Mouse (Mus musculus): ENCODE data around the gene Etv6.

Gene Etv6

DNA sequence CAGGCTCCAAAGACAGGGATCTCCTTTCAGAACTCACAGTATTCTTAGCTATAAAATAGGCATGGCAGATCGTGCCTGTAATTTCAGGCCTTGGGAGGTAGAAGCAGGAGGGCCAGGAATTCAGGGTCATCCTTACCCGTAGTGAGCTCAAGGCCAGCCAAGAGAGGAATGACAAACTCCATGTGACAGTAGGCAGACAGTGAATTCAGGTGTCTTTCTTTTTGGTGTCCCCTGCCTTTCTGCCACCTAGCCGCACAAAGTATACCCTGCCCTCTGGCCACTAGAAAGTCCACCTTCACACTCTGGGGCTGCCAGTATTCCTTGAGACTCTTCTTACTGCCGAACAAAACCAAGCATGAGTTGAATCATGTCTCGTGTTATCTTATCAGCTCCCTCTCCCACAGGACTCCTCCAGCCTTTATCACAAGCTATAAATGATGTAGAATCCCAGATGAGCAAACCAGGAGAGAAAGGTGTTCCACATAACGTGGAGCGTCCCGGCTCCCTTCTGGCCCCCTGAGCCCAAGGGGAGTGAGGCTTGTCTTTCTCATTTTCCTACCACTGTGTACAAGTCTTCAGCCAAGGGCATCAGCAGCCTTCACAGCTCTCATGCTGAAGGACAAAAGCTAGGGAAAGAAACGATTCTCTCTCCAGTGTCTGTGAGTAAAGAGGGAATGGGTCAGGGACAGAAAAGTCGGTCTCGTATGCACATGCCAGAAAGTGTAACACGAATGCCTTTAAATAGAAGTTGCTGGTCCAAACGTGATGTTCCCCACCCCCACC is 175.4 kb downstream of the Etv6 start:
- DNase-seq (ENCODE audit: low read depth): no peak

DNA sequence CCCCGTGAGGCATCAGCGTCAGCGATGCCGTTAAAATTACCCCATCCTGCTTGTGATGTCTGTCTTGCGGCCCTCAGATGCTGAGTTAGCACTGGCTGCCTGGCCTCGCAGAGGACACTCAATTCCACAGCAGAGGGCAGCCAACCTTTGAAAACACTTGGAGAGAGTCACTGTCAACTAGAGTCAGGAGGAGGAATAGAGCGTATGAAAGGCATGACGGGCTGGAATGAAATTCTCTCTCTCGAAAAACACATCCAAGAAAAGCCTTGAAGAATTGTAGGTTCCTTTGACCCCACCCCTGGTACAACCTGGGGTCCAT is 175.9 kb downstream of the Etv6 start:
- no peak for DNase-seq (ENCODE audit: low read depth)

DNA sequence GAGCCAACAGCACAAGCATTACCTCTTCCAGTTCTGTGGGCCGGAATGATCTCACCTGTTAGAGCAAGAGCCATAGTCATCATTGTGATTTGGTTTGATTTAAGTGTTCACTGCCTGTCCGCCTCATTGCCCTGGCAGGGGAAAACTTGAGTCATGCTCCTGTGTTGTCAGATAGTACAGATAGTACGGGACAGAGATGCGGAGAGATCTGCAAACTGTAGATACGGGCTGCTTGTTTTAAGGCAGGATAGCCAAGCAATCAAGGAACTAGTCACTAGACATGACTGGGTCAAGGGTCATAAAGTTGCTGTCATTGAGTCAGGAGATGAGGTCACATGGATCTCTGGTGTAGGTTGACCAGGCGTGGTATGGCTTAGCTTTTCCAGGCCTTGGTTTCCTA is 182.2 kb downstream of the Etv6 start:
- DNase-seq (ENCODE audit: low read depth): no peak

DNA sequence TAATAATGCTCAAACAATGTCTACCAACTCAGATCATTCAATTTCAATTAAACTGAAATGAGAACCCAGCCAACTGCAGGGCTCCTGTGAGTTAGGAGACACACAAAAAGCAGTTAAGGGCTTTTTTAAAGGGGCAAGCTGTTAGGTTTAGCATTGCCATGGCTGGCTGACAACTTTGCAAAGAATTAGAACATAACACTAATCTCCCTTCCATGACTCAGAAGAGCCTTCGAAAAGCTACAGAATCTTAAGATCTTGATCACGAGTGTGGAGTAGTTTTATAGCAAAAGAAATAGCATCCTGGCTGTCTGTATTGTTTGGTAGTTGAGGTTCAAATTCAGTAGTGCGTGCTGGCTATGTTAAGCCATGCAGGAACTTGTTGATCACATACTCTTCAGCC is 182.9 kb downstream of the Etv6 start:
- DNase-seq (ENCODE audit: low read depth): no peak

DNA sequence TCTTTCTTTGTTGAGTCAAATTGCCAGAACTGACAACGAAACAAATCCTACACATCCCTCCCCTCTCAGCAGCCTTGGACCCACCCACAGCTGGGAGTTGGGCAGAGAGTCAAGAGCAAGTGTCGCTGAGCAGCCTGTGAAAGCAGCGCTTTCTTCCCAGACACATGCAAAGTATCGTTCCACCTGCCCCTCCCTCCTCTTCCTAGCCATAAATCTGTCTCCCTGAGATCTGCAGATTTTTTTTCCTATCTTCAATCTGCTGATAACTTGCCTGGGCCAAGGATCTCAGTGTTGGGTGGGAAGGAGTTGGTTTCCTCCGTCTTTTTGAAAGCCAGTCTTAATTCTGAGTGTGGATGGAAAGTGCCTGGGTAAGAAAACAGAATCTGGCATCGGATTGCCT is 183.9 kb downstream of the Etv6 start:
- DNase-seq (ENCODE audit: low read depth): no peak

DNA sequence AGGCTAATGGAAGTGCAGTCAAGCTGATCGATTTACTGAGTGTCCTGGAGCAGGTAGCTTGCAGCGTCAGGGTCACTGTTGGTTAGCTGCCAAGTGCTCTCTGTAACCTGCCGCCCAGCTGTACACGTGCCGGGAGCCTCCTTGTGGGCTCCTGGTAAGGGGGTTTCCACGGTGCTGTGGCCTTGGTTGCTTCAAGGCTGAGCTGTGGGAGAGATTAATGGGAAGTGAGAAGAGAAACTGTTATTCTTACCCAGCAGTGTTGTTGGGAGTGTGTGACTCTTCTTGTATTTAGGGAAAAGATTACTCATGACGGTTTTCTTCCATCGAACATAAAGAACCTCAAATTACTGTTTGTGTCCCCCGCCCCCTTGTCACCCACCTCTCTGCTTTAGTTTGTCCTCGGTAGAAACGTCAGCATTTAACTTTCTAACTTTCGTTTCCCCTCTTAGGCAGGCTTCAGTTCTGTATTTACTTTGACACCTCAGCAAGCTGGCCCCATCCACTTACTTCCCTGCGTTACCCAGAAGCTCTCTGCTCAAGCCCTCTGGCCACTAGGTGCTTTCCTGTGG is 184.8 kb downstream of the Etv6 start:
- no peak for DNase-seq (ENCODE audit: low read depth)

DNA sequence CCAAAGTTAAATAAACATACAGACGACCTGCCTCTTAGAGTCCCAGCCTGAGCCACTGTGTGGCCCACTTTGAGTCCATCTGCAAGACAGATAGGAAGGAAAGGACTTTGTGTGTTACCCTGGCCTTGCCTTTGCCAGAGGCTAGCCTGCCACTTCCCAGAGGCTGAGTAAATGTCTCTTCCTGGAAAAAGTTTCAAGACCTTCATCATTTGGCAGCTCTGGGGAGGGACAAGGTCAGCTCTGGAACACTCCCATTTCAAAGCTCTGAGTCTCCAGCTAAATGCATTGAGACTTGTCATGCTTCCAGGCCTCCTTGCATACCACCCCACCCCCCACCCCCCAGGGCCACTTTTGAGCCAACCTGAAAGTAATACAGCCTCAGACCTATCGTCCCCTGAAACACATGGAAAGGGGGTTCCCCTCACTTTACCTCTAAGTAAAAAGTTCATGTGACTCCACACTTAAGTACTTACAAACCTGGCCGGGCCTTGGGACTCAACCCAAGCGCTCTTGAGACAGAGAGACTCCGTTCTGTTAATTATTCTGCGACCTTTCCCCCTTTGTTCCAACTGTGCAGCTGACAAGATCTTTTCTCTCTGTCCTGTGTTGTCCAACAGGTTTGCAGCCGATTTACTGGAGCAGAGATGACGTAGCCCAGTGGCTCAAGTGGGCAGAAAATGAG is 186.9 kb downstream of the Etv6 start:
- DNase-seq (ENCODE audit: low read depth): no peak

DNA sequence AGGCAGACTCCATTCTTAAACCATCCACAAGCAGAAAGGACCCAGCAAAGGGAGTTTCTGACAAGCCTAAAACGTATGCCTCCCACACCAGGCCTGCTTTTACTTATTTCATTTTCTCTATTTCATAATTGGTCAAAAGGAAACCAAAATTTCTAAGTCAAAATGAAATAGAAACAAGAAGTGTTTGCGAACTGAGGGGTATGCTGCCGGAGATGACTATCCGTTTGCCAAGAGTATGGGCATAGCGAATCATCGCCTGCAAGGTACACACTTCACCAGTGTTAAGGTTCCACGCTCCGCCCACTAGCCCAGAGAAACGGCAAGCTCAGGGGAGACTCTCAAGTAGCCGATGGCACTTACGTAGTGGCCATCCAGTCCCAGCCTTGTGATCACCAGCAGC is 190.1 kb downstream of the Etv6 start:
- DNase-seq (ENCODE audit: low read depth): no peak

DNA sequence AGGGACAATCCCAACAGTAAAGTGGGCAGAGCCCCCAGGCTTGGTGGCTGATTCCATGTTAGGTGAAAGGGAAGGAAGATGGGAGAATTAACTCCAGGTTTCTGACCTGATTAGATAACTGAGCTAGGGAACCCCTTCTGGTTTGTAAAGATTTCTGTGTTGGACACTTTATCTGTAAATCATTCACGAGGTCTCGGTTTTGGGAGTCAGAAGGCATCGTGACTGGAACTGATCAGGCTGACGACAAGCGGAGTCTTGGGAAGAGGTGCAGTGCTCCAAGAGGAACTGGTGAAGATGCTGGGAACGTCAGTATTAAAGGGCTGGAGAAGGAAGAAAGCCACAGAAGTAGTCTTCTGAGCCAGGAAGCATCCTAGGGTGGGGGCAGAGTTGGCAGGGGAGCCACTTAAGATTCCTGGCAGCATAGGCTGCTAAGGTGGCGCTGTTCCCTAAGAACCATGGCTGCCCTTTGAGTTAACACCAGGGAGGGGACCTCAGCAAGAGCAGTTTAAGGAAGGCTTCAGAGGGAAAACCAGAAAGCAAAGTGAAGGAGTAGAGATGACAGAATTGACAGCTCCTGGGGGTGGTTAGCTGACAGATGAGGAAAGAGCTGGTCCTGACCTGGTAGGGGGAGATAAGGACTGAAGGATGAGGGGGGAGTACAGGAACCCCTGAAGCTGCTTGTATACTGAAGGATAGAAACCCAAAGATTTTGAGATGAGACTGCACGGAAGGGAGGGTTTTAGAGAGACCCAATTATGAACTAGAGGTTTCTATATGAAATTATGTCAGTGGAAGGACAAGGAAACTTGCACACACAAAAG is 191.1 kb downstream of the Etv6 start:
- no peak for DNase-seq (ENCODE audit: low read depth)

DNA sequence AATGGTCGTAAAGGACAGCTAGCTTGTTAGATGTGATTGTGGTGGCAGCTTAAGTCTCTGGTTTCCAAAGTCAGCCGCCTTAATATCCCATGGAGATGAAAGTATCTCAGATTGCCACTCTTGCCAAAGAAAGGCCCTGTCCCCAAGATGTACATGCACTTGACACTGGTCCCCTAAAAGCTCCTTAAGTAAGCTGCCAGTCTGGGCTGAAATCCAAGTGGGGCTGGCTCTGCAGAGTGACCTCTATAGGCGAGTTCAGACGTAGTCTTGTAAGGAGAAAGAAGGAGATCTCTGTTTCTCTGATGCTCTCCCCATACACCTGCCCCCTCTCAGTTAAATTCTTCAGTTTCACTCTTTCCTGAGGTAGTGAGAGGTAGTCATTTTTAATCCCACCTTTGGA is 200.8 kb downstream of the Etv6 start:
- DNase-seq (ENCODE audit: low read depth): no peak

DNA sequence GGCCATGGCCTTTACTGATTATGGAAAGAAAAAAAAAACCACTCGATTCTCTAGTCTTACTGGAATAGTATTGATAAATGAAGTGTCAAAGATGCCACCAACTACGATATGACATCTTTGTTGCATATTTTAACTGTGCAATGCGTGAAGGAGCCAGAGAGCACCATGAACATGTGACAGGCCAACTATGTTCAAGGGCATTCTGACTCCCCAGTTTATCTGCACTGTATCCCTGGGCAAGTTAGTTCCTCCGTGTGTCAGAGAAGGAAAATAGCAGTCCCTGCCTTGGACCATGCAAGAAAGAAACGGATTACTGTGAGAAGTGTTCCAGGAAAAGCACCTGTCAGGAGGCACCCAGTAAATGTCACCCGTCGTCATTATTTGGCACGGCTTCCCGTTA is 203.0 kb downstream of the Etv6 start:
- no peak for DNase-seq (ENCODE audit: low read depth)

DNA sequence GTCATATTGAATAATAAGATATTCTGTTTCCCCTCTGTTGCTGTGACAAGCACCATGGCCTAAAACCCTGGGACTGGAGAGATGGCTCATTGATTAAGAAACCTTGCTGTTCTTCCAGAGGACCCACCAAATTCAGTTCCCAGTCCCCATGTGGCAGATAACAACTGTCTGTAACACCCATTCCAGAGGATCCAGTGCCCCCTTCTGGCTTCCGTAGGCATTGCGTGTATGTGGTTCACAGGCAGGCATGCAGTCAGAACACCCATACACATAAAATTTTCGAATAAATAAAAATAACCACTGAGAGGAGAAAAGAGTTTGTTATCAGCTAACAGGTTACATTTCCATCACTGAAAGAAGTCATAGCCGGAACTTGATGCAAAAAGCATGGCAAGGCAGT is 205.5 kb downstream of the Etv6 start:
- no peak for DNase-seq (ENCODE audit: low read depth)

DNA sequence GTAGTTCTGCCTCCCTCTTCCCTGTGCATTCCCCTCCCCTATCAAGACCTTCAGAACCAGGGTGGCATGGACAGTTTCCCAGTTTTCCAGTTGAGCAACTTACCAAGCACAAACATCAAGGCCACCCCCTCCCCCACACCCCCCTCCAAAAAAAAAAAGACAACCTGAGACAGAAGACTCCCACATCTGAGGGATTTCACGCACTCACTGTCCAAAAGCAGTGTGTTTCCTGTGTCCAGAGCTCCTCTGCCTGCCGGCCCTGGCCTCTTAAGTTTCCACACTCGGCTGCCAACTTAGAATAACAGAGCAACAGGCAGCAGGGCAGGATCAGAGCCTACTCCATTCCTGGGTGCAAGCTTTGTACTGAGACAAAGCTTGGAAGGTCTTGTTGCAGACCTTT is 207.6 kb downstream of the Etv6 start:
- no peak for DNase-seq (ENCODE audit: low read depth)

DNA sequence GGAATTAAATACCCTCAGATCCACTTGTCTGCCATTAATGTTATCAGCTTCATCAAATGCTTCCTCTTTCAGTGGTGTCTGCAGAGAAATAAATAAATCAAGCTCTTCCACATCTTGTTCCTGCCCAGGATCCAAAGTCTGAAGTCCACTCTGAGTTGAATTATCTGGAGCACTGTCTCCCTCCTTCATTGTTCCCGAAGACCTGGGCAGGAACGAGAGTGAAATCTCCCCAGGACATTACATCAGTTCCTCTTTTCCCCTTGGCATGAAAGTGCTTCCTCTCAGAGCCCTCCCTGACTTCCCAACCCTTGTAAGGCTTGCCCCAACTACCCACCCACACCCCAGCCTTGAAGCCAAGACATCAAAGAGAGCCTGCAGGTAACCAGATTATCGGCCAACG is 208.0 kb downstream of the Etv6 start:
- no peak for DNase-seq (ENCODE audit: low read depth)

DNA sequence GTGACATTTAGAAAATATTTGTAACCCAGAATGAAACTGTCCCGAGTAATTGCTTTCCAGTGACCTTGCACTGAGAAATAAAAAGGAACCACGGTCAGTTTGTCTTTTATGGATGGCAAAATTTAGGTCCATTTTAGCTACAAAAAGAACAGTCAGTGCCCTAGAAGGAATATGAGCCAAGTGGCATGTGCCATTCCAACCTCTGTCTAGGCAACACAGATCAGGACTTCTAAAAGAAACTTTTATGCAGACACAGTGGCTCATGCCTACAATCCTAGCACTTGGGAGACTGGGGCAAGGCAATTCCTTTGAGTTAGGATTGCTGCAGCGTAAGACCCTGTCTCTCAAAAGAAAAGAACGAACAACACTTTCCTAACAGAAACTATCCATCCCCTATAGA is 208.6 kb downstream of the Etv6 start:
- DNase-seq (ENCODE audit: low read depth): no peak

DNA sequence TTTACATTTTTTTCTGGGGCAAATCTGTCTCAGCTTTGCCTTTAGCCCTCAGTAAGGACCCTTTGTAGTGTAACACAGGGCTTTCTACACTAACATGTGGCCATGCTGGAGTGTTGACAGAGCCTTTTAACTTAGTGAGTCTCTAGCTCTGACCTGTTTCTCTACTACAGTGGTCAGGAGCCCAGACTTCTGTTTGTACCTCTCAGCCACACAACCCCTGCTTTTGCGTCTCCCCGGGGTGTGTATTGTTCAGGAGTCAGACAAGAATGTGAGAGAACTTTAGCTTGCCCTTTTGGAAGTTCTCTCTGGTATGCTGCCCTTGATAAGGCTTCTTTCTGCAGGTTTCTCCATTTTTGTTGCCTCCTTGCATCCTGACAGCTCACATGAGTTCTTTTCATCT is 210.6 kb downstream of the Etv6 start:
- no peak for DNase-seq (ENCODE audit: low read depth)

DNA sequence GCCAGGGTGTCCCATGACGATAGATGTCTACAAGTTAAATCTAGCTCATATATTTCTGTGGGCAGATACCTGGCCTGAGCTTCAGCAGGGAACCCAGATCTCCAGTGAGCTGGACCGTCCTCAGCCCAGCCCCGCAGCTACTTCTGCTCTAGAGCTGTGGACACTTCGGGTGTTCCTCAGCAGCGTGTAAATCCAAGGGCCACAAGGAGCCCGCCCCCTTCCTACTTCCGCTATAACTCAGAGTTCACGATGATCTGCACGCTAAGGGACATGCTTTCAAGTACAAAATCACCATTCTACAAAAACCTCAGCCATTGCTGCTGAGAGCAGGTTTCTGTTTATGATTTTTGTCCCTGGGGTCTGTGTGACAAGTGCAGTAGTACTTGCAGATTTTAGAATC is 211.8 kb downstream of the Etv6 start:
- DNase-seq (ENCODE audit: low read depth): no peak

DNA sequence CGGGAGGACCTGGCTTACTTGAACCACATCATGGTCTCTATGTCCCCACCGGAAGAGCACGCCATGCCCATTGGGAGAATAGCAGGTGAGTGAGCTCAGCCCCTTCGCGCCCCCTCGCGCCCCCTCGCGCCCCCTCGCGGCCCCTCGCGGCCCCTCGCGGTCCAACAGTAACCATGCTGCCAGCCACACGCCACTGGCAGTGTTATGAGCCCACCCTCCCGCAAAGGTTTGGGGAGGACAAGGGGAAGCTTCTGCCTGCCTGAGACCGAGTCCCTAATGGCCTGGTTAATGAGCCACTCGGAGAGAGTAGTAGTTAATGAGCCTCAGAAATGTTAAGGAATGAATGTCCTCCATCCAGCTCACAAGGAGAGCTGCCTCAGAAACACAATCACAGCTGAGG is 213.2 kb downstream of the Etv6 start:
- DNase-seq (ENCODE audit: low read depth): no peak

DNA sequence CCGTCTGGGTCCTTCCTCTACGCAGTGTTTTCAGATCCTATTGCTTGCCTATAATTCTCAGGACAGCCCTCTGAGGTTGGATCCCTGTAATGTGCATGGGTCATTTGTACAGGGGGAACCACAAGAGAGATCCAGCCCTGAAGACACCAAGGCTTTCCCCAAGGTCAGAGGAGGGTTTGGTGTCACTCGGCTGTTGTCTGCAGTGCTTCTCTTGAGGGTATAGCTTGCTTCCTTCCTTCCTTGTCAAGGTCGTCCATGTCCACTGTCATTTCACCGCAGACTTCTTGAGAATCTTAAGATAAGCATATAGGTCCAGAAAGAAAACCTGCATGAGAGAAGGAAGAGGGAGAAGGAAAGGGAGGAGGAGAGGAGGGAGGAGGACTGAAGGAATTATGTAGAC is 215.3 kb downstream of the Etv6 start:
- no peak for DNase-seq (ENCODE audit: low read depth)

DNA sequence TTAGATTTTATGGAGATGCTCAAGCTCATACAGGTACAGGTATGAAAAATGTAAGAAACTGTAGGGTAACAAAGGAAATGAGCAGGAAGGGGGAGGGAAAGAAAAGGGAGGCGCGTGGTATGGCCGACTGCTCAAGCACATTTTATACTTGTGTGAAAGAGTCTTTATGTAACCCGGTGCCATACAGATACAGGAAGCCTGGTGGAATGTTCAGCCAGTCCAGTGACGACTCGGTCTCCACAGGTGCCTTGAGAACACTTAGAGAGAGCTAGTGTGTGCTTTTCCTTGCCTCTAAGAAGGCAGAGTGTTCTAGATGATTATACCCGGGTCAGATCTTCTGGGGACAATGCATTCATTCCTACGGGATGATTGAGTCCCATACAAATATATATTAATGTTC is 215.9 kb downstream of the Etv6 start:
- DNase-seq (ENCODE audit: low read depth): no peak

DNA sequence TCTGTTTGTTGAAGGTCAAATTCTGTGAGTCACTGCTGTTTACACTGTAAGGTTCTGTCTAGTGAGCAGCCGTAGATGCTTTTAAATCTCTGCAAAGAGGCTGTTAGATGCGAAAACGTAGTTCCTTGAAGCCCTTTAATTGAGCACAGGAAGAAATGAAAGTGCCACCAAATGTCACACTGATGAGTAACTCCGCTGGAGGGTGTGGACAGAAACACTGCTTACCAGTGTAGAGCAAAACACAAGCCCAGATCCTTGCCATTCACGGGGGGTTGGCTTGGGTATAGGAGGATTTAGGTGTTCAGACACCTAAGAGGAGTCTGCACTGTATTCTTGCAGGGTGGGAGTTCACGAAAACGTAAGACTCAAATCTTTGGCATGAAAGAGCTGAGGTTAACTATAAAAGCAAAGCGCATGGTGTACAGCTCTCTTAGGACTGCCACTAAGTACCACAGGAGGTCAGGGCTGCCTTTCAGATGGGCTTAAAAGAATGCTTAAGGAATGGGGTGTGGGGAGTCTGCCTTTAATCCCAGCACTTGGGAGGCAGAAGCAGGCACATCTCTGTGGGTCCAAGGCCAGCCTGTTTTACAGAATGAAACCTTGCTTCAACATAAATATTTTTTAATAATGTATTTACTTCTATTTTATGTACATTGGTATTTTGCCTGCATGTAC is 216.7 kb downstream of the Etv6 start:
- no peak for DNase-seq (ENCODE audit: low read depth)

DNA sequence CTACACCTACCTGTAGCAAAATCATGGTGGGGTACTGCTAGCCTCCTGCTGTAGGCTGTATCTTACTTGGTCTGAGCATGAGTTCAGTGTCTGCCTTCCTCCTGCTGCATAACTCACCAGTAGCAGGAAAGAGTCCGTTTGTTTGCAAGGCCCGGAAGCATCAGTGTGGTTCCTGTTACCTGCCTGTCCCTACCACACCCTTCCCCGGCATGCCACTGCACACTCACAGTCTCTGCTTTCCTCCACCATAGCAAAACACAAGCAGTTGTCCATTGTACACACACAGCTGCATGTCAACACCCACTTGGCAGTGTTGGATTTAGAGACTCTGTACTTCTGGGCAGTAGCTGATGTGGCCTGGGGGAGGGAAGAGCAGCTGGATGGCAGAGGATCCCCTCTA is 220.9 kb downstream of the Etv6 start:
- DNase-seq (ENCODE audit: low read depth): no peak
